Mouse (Mus musculus) heart, adult 2 months (tissue): ENCODE data around the gene Epn3. TPM values are rescaled to one million over a fixed set of nuclear protein-coding genes. Genes with fewer than 3 reads are reported as not detected.

ENCODE experiments used
- DNase-seq, 2 experiments: peaks; one replicate each; pipeline ENCODE4 v3.0.0; 2021
- H3K27ac ChIP-seq: fragments of 200-600 bp; 2 replicates; pipeline ENCODE4 v1.8.1; 2022
- H3K27me3 ChIP-seq: fragments of 200-500 bp; 2 replicates; pipeline ENCODE4 v1.6.1; 2012; ENCODE audit warnings: mild to moderate bottlenecking, low read length, inconsistent platforms, mixed read lengths; ENCODE audit not compliant: control insufficient read depth, insufficient read depth
- H3K36me3 ChIP-seq: fragments of 200-500 bp; 2 replicates; pipeline ENCODE4 v1.6.1; 2012; ENCODE audit warnings: low read length, inconsistent platforms; ENCODE audit not compliant: control insufficient read depth, insufficient read depth
- H3K4me1 ChIP-seq: fragments of 200-500 bp; 2 replicates; pipeline ENCODE4 v1.6.1; 2011; ENCODE audit warnings: low read length; ENCODE audit not compliant: control insufficient read depth, insufficient read depth
- H3K4me3 ChIP-seq: fragments of 200-600 bp; 2 replicates; pipeline ENCODE4 v1.8.1; 2022
- H3K79me2 ChIP-seq: fragments of 200-500 bp; replicated peaks from 2 replicates; pipeline ENCODE4 v1.6.1; 2012; ENCODE audit warnings: mild to moderate bottlenecking, inconsistent platforms, low read length, moderate library complexity, mixed read lengths; ENCODE audit not compliant: control insufficient read depth, insufficient read depth
- H3K9ac ChIP-seq: fragments of 200-500 bp; 2 replicates; pipeline ENCODE4 v1.6.1; 2012; ENCODE audit warnings: low read depth, mild to moderate bottlenecking, control low read depth, inconsistent platforms, low read length, mixed read lengths
- CTCF ChIP-seq: fragments of 200-600 bp; IDR thresholded peaks from 2 replicates; pipeline ENCODE4 v1.8.1; 2022; ENCODE audit warnings: antibody characterized with exemption, mild to moderate bottlenecking, moderate library complexity
- EP300 ChIP-seq: fragments of 200-500 bp; IDR thresholded peaks from 2 replicates; pipeline ENCODE4 v1.6.1; 2011; ENCODE audit warnings: low read depth, low read length, control low read depth; ENCODE audit not compliant: insufficient read depth
- POLR2A ChIP-seq: fragments of 200-500 bp; IDR thresholded peaks from 2 replicates; pipeline ENCODE4 v1.6.1; 2011; ENCODE audit warnings: mild to moderate bottlenecking, low read depth, low read length, control low read depth; ENCODE audit not compliant: insufficient read depth
- WGBS: fragments of 180-500 bp; shearing (Covaris S2); methylation state at CpG from one replicate; pipeline ENCODE4 v1.1.7; 2018; 5-methylcytosine and 5-hydroxymethylcytosine counted together
- intact Hi-C: fragments of 180-260 bp; cut with DNase I; formaldehyde crosslinking; loops from one replicate; pipeline ENCODE4 v1.15.1; 2025
- polyA plus RNA-seq: library from polyadenylated mRNA; depleted of rRNA; stranded (reverse); fragments of >200 nt; gene quantifications from 2 replicates; pipeline ENCODE4 v1.2.3, GENCODE M21; 2012
- total RNA-seq, 2 experiments: library from RNA; stranded (reverse); gene quantifications; 2 replicates each; pipeline ENCODE4 v1.2.3; 2021

Epn3 gene
- total and polyA plus RNA-seq, 3 experiments = 25.7 to 31.9 (median 28.4) TPM

GRCm38 (mm10) chr11:94533171-94533570 is 33.4 kb upstream of the Epn3 start:
- intact Hi-C loops = no loop called here
- Histone ChIP-seq H3K4me3 (no peak overlapping the region), H3K27me3 (no peaks in the 10 kb centered on the region), H3K27ac (no peak overlapping the region), H3K9ac (no peak overlapping the region), H3K4me1 (no peaks in the 10 kb centered on the region), H3K36me3 (no peaks in the 10 kb centered on the region), H3K79me2 (no peaks in the 10 kb centered on the region)
- TF ChIP-seq EP300 (no peak), POLR2A (no peak), CTCF (no peak)
- no peak for DNase-seq
- WGBS = 74% methylated on average over 8 of the region's 8 CpGs

DNA sequence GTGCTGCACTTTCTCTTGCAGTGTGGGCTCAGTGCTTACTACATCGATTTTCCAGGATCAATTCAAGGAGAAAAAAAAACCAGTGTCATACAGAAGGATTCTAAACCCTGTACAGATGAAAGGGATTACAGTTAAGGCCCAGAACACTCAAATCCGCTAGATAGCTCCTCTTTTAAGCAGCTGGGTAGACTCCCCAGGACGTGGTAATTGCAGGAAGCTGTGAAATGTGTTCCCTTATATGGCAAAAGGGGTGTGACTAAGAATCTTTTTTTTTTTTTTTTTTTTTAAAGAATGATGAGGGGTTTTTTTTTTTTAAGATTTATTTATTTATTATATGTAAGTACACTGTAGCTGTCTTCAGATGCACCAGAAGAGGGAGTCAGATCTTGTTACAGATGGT is 29.1 kb upstream of the Epn3 start:
- WGBS = 64% methylated on average over 3 of the region's 3 CpGs
- H3K79me2 ChIP-seq = no peaks in the 10 kb centered on the region
- no peak overlapping the region for H3K27ac ChIP-seq
- no peak for DNase-seq
- H3K4me3 ChIP-seq = no peak overlapping the region
- no peak overlapping the region for H3K9ac ChIP-seq
- H3K36me3 ChIP-seq = no peaks in the 10 kb centered on the region
- no peak for TF ChIP-seq POLR2A
- TF ChIP-seq EP300 = no peak
- TF ChIP-seq CTCF = no peak
- H3K27me3 ChIP-seq = no peaks in the 10 kb centered on the region
- H3K4me1 ChIP-seq = no peaks in the 10 kb centered on the region
- intact Hi-C loops = no loop called here

- 55% methylated on average over 9 of the region's 9 CpGs for WGBS
- no peak for DNase-seq
- Histone ChIP-seq H3K4me3 (no peak overlapping the region), H3K4me1 (no peaks in the 10 kb centered on the region), H3K9ac (no peak overlapping the region), H3K36me3 (no peaks in the 10 kb centered on the region), H3K79me2 (no peaks in the 10 kb centered on the region), H3K27ac (no peak overlapping the region), H3K27me3 (no peaks in the 10 kb centered on the region)
- intact Hi-C loops = no loop called here
- TF ChIP-seq CTCF (no peak), EP300 (no peak), POLR2A (no peak)
Observed at GRCm38 (mm10) chr11:94526171-94526879, 26.6 kb upstream of the Epn3 start.

DNA sequence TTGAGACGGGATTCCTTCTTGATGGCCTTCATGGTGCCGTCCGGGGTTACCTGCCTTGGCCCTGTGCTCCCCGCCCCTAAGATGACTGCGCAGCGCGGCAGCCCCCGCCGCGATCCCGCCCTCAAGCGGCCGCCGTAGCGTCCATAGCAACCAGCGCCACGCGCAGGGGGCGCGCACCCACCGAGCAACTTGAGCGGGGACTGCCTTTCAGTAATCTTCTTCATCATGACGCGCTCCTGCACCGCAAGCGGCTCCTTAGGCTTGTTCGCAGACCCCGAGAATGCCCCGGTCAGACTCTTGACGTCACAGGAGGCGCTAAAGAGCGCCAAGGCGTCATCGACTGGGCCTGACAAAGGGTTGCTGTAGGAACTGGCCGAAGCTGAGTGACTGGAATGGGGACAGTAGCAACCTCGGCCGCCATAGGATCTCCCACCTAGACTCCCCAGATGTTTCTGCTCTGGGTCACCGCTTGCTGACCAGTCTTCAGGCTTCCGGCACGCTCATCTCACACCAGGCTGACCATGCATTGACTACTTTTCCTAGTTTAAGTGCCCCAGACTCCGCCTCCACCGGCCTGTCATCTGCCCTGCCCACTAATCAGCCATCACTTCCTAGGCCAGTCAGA is 21.6 kb upstream of the Epn3 start, which contains the start of gene Mycbpap:
Gene Mycbpap, minus strand, starts transcription at position 524 of the 625 bp plus-strand sequence.
- peaks cover 3% of the 10 kb centered on the region; the same call in 1 of the 2 replicates for H3K4me1 ChIP-seq
- peak within 1 kb of the TSS; percentile 60 for H3K9ac ChIP-seq
- peak; percentile 67 to 73 for DNase-seq
- intact Hi-C loops = no loop called here
- peak within 1 kb of the TSS; percentile 64 for H3K4me3 ChIP-seq
- no peak within 1 kb of the TSS for H3K27ac ChIP-seq
- no peaks in the 10 kb centered on the region for H3K79me2 ChIP-seq
- 2% methylated on average over 42 of the region's 42 CpGs for WGBS
- TF ChIP-seq EP300 = no peak
- TF ChIP-seq POLR2A = no peak
- peak; percentile 37 for TF ChIP-seq CTCF
- H3K36me3 ChIP-seq = no peaks in the 10 kb centered on the region
- H3K27me3 ChIP-seq = no peaks in the 10 kb centered on the region; the same call in 1 of the 2 replicates

GRCm38 (mm10) chr11:94513452-94513851 is 13.7 kb upstream of the Epn3 start:
- Histone ChIP-seq H3K4me1 (no peaks in the 10 kb centered on the region), H3K27me3 (no peaks in the 10 kb centered on the region; the same call in 1 of the 2 replicates), H3K27ac (no peak overlapping the region), H3K9ac (no peak overlapping the region), H3K4me3 (no peak overlapping the region), H3K36me3 (no peaks in the 10 kb centered on the region), H3K79me2 (no peaks in the 10 kb centered on the region)
- TF ChIP-seq CTCF = no peak
- TF ChIP-seq POLR2A = no peak
- TF ChIP-seq EP300 = no peak
- no peak for DNase-seq
- intact Hi-C loops = no loop called here
- WGBS = 63% methylated on average over 9 of the region's 9 CpGs

DNA sequence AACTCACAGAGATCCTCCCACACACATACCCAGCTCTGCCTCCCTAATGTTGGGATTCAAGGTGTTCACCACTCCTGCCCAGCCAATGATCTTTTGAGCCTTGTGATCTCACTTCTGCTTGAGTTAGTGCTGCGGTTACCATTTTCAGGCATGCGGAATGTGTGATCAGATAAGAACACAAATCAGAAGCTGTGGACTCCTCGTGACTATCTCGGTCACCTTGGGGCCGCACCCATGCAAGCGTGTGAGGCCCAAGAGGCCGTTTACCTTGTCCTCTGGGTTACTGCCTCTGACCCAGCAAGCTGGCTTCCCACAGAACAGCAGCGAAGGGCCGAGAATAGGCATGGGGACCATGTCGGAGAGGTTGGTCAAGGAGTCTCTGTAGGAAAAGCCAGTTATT is 9.2 kb upstream of the Epn3 start:
- intact Hi-C loops = no loop called here
- DNase-seq = no peak
- Histone ChIP-seq H3K4me1 (no peaks in the 10 kb centered on the region), H3K36me3 (no peaks in the 10 kb centered on the region), H3K27ac (no peak overlapping the region), H3K79me2 (no peaks in the 10 kb centered on the region), H3K9ac (no peak overlapping the region), H3K27me3 (no peaks in the 10 kb centered on the region; the same call in 1 of the 2 replicates), H3K4me3 (no peak overlapping the region)
- WGBS = 73% methylated on average over 10 of the region's 10 CpGs
- TF ChIP-seq EP300 (no peak), CTCF (no peak), POLR2A (no peak)
